Mouse (Mus musculus): ENCODE results near the gene Nap1l5. TPM values are rescaled to one million over a fixed set of nuclear protein-coding genes. Genes with fewer than 3 reads are reported as not detected.

Nap1l5 gene
- polyA plus RNA-seq (2014; fragmentation: Nextera tagmentation; extraction: Ambion mirVana): 6.4 and 7.7 TPM in 2 replicates

GRCm38 (mm10) chr6:58906852-58907261 is at the start of gene Nap1l5:
Nap1l5 (minus strand) TSS chr6:58907076.
- Histone ChIP-seq H3K27me3 (ENCODE audit: control insufficient read depth, insufficient read depth, low read length) (no peaks in the 10 kb centered on the region), H3K27ac (replicated peaks; ENCODE audit: low read depth, low read length) (no peak within 1 kb of the TSS), H3K9me3 (replicated peaks; ENCODE audit: control insufficient read depth, low read length) (no peaks in the 10 kb centered on the region), H3K36me3 (replicated peaks; ENCODE audit: control insufficient read depth, insufficient read depth, low read depth, low read length) (no peaks in the 10 kb centered on the region), H3K4me2 (ENCODE audit: low read depth, low read length) (peak within 1 kb of the TSS; percentile 37), H3K4me3 (ENCODE audit: low read depth, low read length) (peak within 1 kb of the TSS; percentile 31), H3K9ac (replicated peaks; ENCODE audit: low read length) (no peak within 1 kb of the TSS; the same call in 1 of the 2 replicates), H3K4me1 (ENCODE audit: control insufficient read depth, insufficient read depth, low read length) (no peaks in the 10 kb centered on the region)
- ATAC-seq (replicated peaks; ENCODE audit: insufficient number of reproducible peaks, low FRiP score, low TSS enrichment, low read depth) (peak; percentile 84), DNase-seq (ENCODE audit: low spot score) (peak; percentile 26)
- 38% methylated on average over 34 of the region's 34 CpGs for WGBS

- Histone ChIP-seq H3K4me1 (ENCODE audit: control insufficient read depth, insufficient read depth, low read length) (no peaks in the 10 kb centered on the region), H3K27me3 (ENCODE audit: control insufficient read depth, insufficient read depth, low read length) (no peaks in the 10 kb centered on the region), H3K9me3 (replicated peaks; ENCODE audit: control insufficient read depth, low read length) (no peaks in the 10 kb centered on the region), H3K27ac (replicated peaks; ENCODE audit: low read depth, low read length) (no peak overlapping the region), H3K4me3 (ENCODE audit: low read depth, low read length) (no peak overlapping the region), H3K9ac (replicated peaks; ENCODE audit: low read length) (no peak overlapping the region), H3K4me2 (ENCODE audit: low read depth, low read length) (no peak overlapping the region), H3K36me3 (replicated peaks; ENCODE audit: control insufficient read depth, insufficient read depth, low read depth, low read length) (no peaks in the 10 kb centered on the region)
- DNase-seq (ENCODE audit: low spot score): no peak
- no peak for ATAC-seq (replicated peaks; ENCODE audit: insufficient number of reproducible peaks, low FRiP score, low TSS enrichment, low read depth)
- WGBS: 60% methylated on average over 2 of the region's 2 CpGs
These were observed 44.5 kb upstream of the Nap1l5 start for GRCm38 (mm10) chr6:58951128-58951992.

- H3K4me3 ChIP-seq (ENCODE audit: low read depth, low read length): no peak overlapping the region
- no peaks in the 10 kb centered on the region for H3K36me3 ChIP-seq (replicated peaks; ENCODE audit: control insufficient read depth, insufficient read depth, low read depth, low read length)
- H3K9me3 ChIP-seq (replicated peaks; ENCODE audit: control insufficient read depth, low read length): no peaks in the 10 kb centered on the region
- H3K4me1 ChIP-seq (ENCODE audit: control insufficient read depth, insufficient read depth, low read length): no peaks in the 10 kb centered on the region
- WGBS: 96% methylated on average over 1 of the region's 1 CpGs
- H3K9ac ChIP-seq (replicated peaks; ENCODE audit: low read length): no peak overlapping the region
- DNase-seq (ENCODE audit: low spot score) (no peak), ATAC-seq (replicated peaks; ENCODE audit: insufficient number of reproducible peaks, low FRiP score, low TSS enrichment, low read depth) (no peak)
- H3K27me3 ChIP-seq (ENCODE audit: control insufficient read depth, insufficient read depth, low read length): no peaks in the 10 kb centered on the region
- no peak overlapping the region for H3K27ac ChIP-seq (replicated peaks; ENCODE audit: low read depth, low read length)
- no peak overlapping the region for H3K4me2 ChIP-seq (ENCODE audit: low read depth, low read length)
These were observed 43.5 kb upstream of the Nap1l5 start for GRCm38 (mm10) chr6:58950410-58950809.

- Histone ChIP-seq H3K4me1 (ENCODE audit: control insufficient read depth, insufficient read depth, low read length) (no peaks in the 10 kb centered on the region), H3K9me3 (replicated peaks; ENCODE audit: control insufficient read depth, low read length) (no peaks in the 10 kb centered on the region), H3K27me3 (ENCODE audit: control insufficient read depth, insufficient read depth, low read length) (no peaks in the 10 kb centered on the region), H3K4me2 (ENCODE audit: low read depth, low read length) (no peak overlapping the region), H3K4me3 (ENCODE audit: low read depth, low read length) (no peak overlapping the region), H3K9ac (replicated peaks; ENCODE audit: low read length) (no peak overlapping the region), H3K27ac (replicated peaks; ENCODE audit: low read depth, low read length) (no peak overlapping the region), H3K36me3 (replicated peaks; ENCODE audit: control insufficient read depth, insufficient read depth, low read depth, low read length) (no peaks in the 10 kb centered on the region)
- no peak for ATAC-seq (replicated peaks; ENCODE audit: insufficient number of reproducible peaks, low FRiP score, low TSS enrichment, low read depth)
- no peak for DNase-seq (ENCODE audit: low spot score)
- 75% methylated on average over 4 of the region's 4 CpGs for WGBS
These were observed 40.0 kb upstream of the Nap1l5 start for GRCm38 (mm10) chr6:58946840-58947239.

GRCm38 (mm10) chr6:58946246-58946645 is 39.4 kb upstream of the Nap1l5 start:
- ATAC-seq (replicated peaks; ENCODE audit: insufficient number of reproducible peaks, low FRiP score, low TSS enrichment, low read depth): no peak

GRCm38 (mm10) chr6:58943958-58944357 is 37.1 kb upstream of the Nap1l5 start:
- WGBS: 98% methylated on average over 3 of the region's 3 CpGs
- no peaks in the 10 kb centered on the region for H3K4me1 ChIP-seq (ENCODE audit: control insufficient read depth, insufficient read depth, low read length)
- no peak overlapping the region for H3K27ac ChIP-seq (replicated peaks; ENCODE audit: low read depth, low read length)
- H3K27me3 ChIP-seq (ENCODE audit: control insufficient read depth, insufficient read depth, low read length): no peaks in the 10 kb centered on the region
- H3K9me3 ChIP-seq (replicated peaks; ENCODE audit: control insufficient read depth, low read length): no peaks in the 10 kb centered on the region
- no peak for DNase-seq (ENCODE audit: low spot score)
- no peak overlapping the region for H3K4me3 ChIP-seq (ENCODE audit: low read depth, low read length)
- no peak overlapping the region for H3K4me2 ChIP-seq (ENCODE audit: low read depth, low read length)
- no peak overlapping the region for H3K9ac ChIP-seq (replicated peaks; ENCODE audit: low read length)
- no peaks in the 10 kb centered on the region for H3K36me3 ChIP-seq (replicated peaks; ENCODE audit: control insufficient read depth, insufficient read depth, low read depth, low read length)
- no peak for ATAC-seq (replicated peaks; ENCODE audit: insufficient number of reproducible peaks, low FRiP score, low TSS enrichment, low read depth)

More at GRCm38 (mm10) chr6:58946246-58946645, 39.4 kb upstream of the Nap1l5 start:
- 70% methylated on average over 2 of the region's 2 CpGs for WGBS
- DNase-seq (ENCODE audit: low spot score): no peak
- no peak overlapping the region for H3K9ac ChIP-seq (replicated peaks; ENCODE audit: low read length)
- H3K27me3 ChIP-seq (ENCODE audit: control insufficient read depth, insufficient read depth, low read length): no peaks in the 10 kb centered on the region
- H3K4me3 ChIP-seq (ENCODE audit: low read depth, low read length): no peak overlapping the region
- H3K36me3 ChIP-seq (replicated peaks; ENCODE audit: control insufficient read depth, insufficient read depth, low read depth, low read length): no peaks in the 10 kb centered on the region
- no peak overlapping the region for H3K27ac ChIP-seq (replicated peaks; ENCODE audit: low read depth, low read length)
- H3K4me1 ChIP-seq (ENCODE audit: control insufficient read depth, insufficient read depth, low read length): no peaks in the 10 kb centered on the region
- H3K4me2 ChIP-seq (ENCODE audit: low read depth, low read length): no peak overlapping the region
- no peaks in the 10 kb centered on the region for H3K9me3 ChIP-seq (replicated peaks; ENCODE audit: control insufficient read depth, low read length)

GRCm38 (mm10) chr6:58942276-58942675 is 35.4 kb upstream of the Nap1l5 start:
- no peaks in the 10 kb centered on the region for H3K27me3 ChIP-seq (ENCODE audit: control insufficient read depth, insufficient read depth, low read length)
- no peaks in the 10 kb centered on the region for H3K4me1 ChIP-seq (ENCODE audit: control insufficient read depth, insufficient read depth, low read length)
- no peak overlapping the region for H3K4me3 ChIP-seq (ENCODE audit: low read depth, low read length)
- no peak overlapping the region for H3K4me2 ChIP-seq (ENCODE audit: low read depth, low read length)
- 95% methylated on average over 2 of the region's 2 CpGs for WGBS
- no peak overlapping the region for H3K27ac ChIP-seq (replicated peaks; ENCODE audit: low read depth, low read length)
- ATAC-seq (replicated peaks; ENCODE audit: insufficient number of reproducible peaks, low FRiP score, low TSS enrichment, low read depth): no peak
- no peak overlapping the region for H3K9ac ChIP-seq (replicated peaks; ENCODE audit: low read length)
- no peaks in the 10 kb centered on the region for H3K9me3 ChIP-seq (replicated peaks; ENCODE audit: control insufficient read depth, low read length)
- no peaks in the 10 kb centered on the region for H3K36me3 ChIP-seq (replicated peaks; ENCODE audit: control insufficient read depth, insufficient read depth, low read depth, low read length)
- no peak for DNase-seq (ENCODE audit: low spot score)

- no peak for DNase-seq (ENCODE audit: low spot score)
- ATAC-seq (replicated peaks; ENCODE audit: insufficient number of reproducible peaks, low FRiP score, low TSS enrichment, low read depth): no peak
- Histone ChIP-seq H3K36me3 (replicated peaks; ENCODE audit: control insufficient read depth, insufficient read depth, low read depth, low read length) (no peaks in the 10 kb centered on the region), H3K27ac (replicated peaks; ENCODE audit: low read depth, low read length) (no peak overlapping the region), H3K27me3 (ENCODE audit: control insufficient read depth, insufficient read depth, low read length) (no peaks in the 10 kb centered on the region), H3K4me1 (ENCODE audit: control insufficient read depth, insufficient read depth, low read length) (no peaks in the 10 kb centered on the region), H3K4me3 (ENCODE audit: low read depth, low read length) (no peak overlapping the region), H3K9me3 (replicated peaks; ENCODE audit: control insufficient read depth, low read length) (no peaks in the 10 kb centered on the region), H3K4me2 (ENCODE audit: low read depth, low read length) (no peak overlapping the region), H3K9ac (replicated peaks; ENCODE audit: low read length) (no peak overlapping the region)
These were observed 30.9 kb upstream of the Nap1l5 start for GRCm38 (mm10) chr6:58937726-58938125.

Measured in embryonic facial prominence, embryonic 11.5 days (tissue).